Mouse (Mus musculus): ENCODE results near the gene Arap1. TPM values are rescaled to one million over a fixed set of nuclear protein-coding genes. Genes with fewer than 3 reads are reported as not detected.

Arap1 gene
- 49.2 and 88.2 TPM in 2 replicates for polyA plus RNA-seq (2015; fragmentation: Nextera tagmentation; extraction: Ambion mirVana)

GRCm38 (mm10) chr7:101347767-101348270 lies at the start of gene Arap1:
Arap1 (plus strand) TSS chr7:101348067.

GRCm38 (mm10) chr7:101301881-101302456 lies 45.9 kb upstream of the Arap1 start, which contains the start of gene Atg16l2:
Atg16l2 (minus strand) TSS chr7:101302251.

GRCm38 (mm10) chr7:101317014-101317413 lies 30.9 kb upstream of the Arap1 start, which contains the start of gene Stard10:
Stard10 (plus strand) TSS chr7:101317086.

DNA sequence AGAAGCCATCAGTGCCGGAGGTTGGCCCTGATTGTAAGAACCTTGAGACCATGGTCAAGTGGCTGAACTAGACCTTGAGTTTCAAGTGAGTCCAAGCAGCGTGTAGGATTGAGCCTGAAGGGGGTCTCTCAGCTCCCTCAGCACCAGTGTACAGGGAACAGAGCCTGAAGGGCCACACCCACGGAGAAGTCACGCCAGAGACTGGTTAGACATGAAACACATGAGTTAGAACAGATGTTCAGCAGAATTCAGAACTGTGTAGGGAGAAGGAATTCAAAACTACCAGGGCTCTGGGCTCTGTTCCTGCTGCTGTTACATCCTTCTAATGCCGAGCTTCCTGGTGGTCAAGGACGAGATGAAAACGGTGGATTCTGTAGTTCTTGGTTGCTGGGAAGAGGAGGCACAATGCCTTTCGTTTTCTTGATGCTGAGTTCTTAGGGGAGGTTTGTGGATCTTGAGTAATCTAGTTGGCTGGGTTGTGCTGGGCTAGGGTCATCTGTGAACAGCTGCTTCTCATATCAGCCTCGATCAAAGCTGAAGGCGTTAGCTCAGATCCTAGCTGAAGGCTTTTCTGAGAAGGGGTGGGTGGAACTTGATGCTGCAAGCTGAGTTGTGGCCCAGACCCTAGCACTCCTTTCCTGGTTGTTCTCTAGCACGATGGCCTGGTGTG lies 62.5 kb downstream of the Arap1 start, which contains the start of gene Gm45837:
Gm45837 (plus strand) TSS at position 620 of the 670 bp plus-strand sequence.

GRCm38 (mm10) chr7:101421529-101421928 lies 73.7 kb downstream of the Arap1 start, which contains the start of gene Pde2a:
Pde2a (plus strand) TSS chr7:101421691.

Other genes with a start within 250 kb of the Arap1 start
- 13.7 and 15.9 TPM in 2 replicates for gene Atg16l2, start 45.8 kb upstream of the Arap1 start, polyA plus RNA-seq (2015; fragmentation: Nextera tagmentation; extraction: Ambion mirVana)
- 29.9 and 37.0 TPM in 2 replicates for gene Stard10, start 31.0 kb upstream of the Arap1 start, polyA plus RNA-seq (2015; fragmentation: Nextera tagmentation; extraction: Ambion mirVana)
- 1.8 TPM in 1 of 2 replicates, not detected in the other for gene Gm45837, start 62.8 kb downstream of the Arap1 start, polyA plus RNA-seq (2015; fragmentation: Nextera tagmentation; extraction: Ambion mirVana)
- gene Pde2a, start 73.6 kb downstream of the Arap1 start, polyA plus RNA-seq (2015; fragmentation: Nextera tagmentation; extraction: Ambion mirVana) = 26.4 and 43.1 TPM in 2 replicates
- gene Art2b, start 237.5 kb downstream of the Arap1 start, polyA plus RNA-seq (2015; fragmentation: Nextera tagmentation; extraction: Ambion mirVana) = not detected in 2 replicates

Data from adrenal gland, postnatal 0 days (tissue).